Mouse (Mus musculus) ES-E14 (cell line): ENCODE measurements around the gene Rps6kb1.

Source experiments
- CHD2 ChIP-seq: IDR thresholded peaks from 2 replicates; pipeline ENCODE4 v1.6.1; 2014; ENCODE audit warnings: mild to moderate bottlenecking, low read depth, low read length, inconsistent platforms
- HCFC1 ChIP-seq: IDR thresholded peaks from 2 replicates; pipeline ENCODE4 v1.6.1; 2012; ENCODE audit warnings: low read length, inconsistent platforms, borderline replicate concordance; ENCODE audit not compliant: insufficient read depth
- MAFK ChIP-seq: IDR thresholded peaks from 2 replicates; pipeline ENCODE4 v1.6.1; 2014; ENCODE audit warnings: mild to moderate bottlenecking, low read depth, low read length, inconsistent platforms; ENCODE audit not compliant: insufficient read depth
- ZC3H11A ChIP-seq: IDR thresholded peaks from 2 replicates; pipeline ENCODE4 v1.6.1; 2012; ENCODE audit warnings: low read depth, mild to moderate bottlenecking, inconsistent platforms, low read length, borderline replicate concordance
- ZNF384 ChIP-seq: IDR thresholded peaks from 2 replicates; pipeline ENCODE4 v1.6.1; 2012; ENCODE audit warnings: low read depth, low read length, inconsistent platforms

DNA sequence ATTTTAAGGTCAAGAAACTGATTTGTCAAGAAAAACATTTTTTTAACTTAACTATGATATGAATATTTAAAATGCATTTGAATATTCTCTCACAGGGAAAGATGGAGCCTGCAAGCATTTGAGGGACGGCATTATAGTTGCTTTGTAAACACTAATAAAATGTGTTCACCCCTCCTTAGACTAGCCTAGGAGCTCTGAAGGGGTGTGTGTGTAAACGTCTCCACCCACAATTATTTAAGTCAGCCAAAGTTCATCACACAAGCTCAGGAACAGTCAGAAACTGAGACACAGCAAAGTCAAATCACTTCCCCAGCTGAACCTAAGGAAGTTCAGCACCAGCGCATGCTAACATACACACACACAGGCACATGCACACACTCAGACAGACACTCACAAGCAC lies 71.0 kb downstream of the Rps6kb1 start:
- TF ChIP-seq HCFC1 (no peak), ZNF384 (no peak), MAFK (no peak), CHD2 (no peak), ZC3H11A (no peak)
